ENCODE assay signal across 10 mouse cellular contexts in the genomic region with DNA sequence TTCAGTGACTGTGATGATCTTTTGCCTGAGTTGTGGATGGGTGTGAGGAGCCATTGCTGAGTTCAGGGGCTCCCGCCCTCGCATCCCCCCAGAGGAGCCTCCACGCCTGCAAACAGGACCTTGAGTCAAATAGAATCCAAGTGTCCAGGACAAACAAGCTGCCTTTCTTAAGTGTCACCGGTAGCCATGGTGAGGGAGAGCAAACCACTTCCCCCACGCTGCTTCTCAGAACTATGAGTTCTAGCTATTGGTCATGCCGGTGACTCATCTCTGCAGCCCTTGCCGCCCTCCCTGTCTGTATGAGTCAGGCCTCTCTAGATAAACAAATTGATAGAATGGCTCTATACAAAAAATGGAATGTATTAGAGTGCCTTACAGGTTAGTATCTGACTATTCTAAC. TPM values are rescaled to one million over a fixed set of nuclear protein-coding genes. Genes with fewer than 3 reads are reported as not detected.
A peak's percentile ranks its signal among the peaks of the same experiment; 100 is the strongest.
DNase-seq lines count a peak whose midpoint lies in the region; ATAC-seq and TF ChIP-seq lines count a peak whose summit lies in the region.
"Had no signal": no experiment of that assay in that cellular context is flagged by ENCODE, and none has a peak within 500 bp of the region (broad histone marks: within the 10 kb centered on the region; RNA-seq: fewer than 3 reads in every experiment).

No protein-coding gene starts in this region.

- H3K36me3 ChIP-seq in heart, embryonic 10.5 days, result no peaks in the 10 kb centered on the region
- H3K36me3 ChIP-seq in liver, embryonic 11.5 days (ENCODE audit: control insufficient read depth, insufficient read depth, low read length), result no peaks in the 10 kb centered on the region
- H3K36me3 ChIP-seq in hindbrain, embryonic 11.5 days (ENCODE audit: control insufficient read depth, insufficient read depth, low read length), result no peaks in the 10 kb centered on the region
- no peaks in the 10 kb centered on the region for H3K36me3 ChIP-seq in forebrain, postnatal 0 days (ENCODE audit: insufficient read depth)

- no peaks in the 10 kb centered on the region; the same call in 1 of the 2 replicates for H3K9me3 ChIP-seq in heart, embryonic 10.5 days
- H3K9me3 ChIP-seq in liver, embryonic 11.5 days (ENCODE audit: control insufficient read depth, low read length), result no peaks in the 10 kb centered on the region
- H3K9me3 ChIP-seq in hindbrain, embryonic 11.5 days (ENCODE audit: control insufficient read depth, low read length), result no peaks in the 10 kb centered on the region
- 0 out of 2 replicates have a peak, but pooled peaks cover 3% of the 10 kb centered on the region for H3K9me3 ChIP-seq in forebrain, postnatal 0 days (ENCODE audit: low read length)

- H3K9ac ChIP-seq in liver, embryonic 11.5 days (ENCODE audit: low read depth, low read length), result no peak overlapping the region
- no peak overlapping the region for H3K9ac ChIP-seq in hindbrain, embryonic 11.5 days (ENCODE audit: low read depth, low read length)
- H3K9ac ChIP-seq in forebrain, postnatal 0 days, result no peak overlapping the region

- no peaks in the 10 kb centered on the region for H3K4me1 ChIP-seq in heart, embryonic 10.5 days
- no peaks in the 10 kb centered on the region for H3K4me1 ChIP-seq in liver, embryonic 11.5 days (replicated peaks; ENCODE audit: control insufficient read depth, insufficient read depth, low read length)
- H3K4me1 ChIP-seq in hindbrain, embryonic 11.5 days (replicated peaks; ENCODE audit: control insufficient read depth, insufficient read depth, low read length), result no peaks in the 10 kb centered on the region
- no peaks in the 10 kb centered on the region for H3K4me1 ChIP-seq in forebrain, postnatal 0 days (ENCODE audit: insufficient read depth)

- peaks cover 78% of the 10 kb centered on the region for H3K27me3 ChIP-seq in heart, embryonic 10.5 days (ENCODE audit: insufficient read depth, poor library complexity, severe bottlenecking)
- H3K27me3 ChIP-seq in liver, embryonic 11.5 days (replicated peaks; ENCODE audit: control insufficient read depth, insufficient read depth, low read length), result peaks cover 36% of the 10 kb centered on the region
- H3K27me3 ChIP-seq in hindbrain, embryonic 11.5 days (ENCODE audit: control insufficient read depth, insufficient read depth, low read length), result peaks cover 32% of the 10 kb centered on the region
- peaks cover 9% of the 10 kb centered on the region for H3K27me3 ChIP-seq in forebrain, postnatal 0 days (ENCODE audit: insufficient read depth, low read length)

- WGBS in heart, embryonic 10.5 days, result 59% methylated on average over 7 of the region's 7 CpGs
- 43% methylated on average over 7 of the region's 7 CpGs for WGBS in liver, embryonic 11.5 days
- 55% methylated on average over 7 of the region's 7 CpGs for WGBS in hindbrain, embryonic 11.5 days
- WGBS in forebrain, postnatal 0 days, result 62% methylated on average over 7 of the region's 7 CpGs

- ATAC-seq in monocyte, adult 5-6 weeks (replicated peaks; ENCODE audit: insufficient number of reproducible peaks, low FRiP score, low TSS enrichment, poor library complexity, severe bottlenecking), result peak; percentile 80
- ATAC-seq in liver, embryonic 11.5 days (replicated peaks; ENCODE audit: low FRiP score), result no peak
- no peak for ATAC-seq in hindbrain, embryonic 11.5 days (ENCODE audit: low FRiP score)
- ATAC-seq in forebrain, postnatal 0 days, result no peak

- no peak overlapping the region for H3K27ac ChIP-seq in heart, embryonic 10.5 days
- no peak overlapping the region for H3K27ac ChIP-seq in liver, embryonic 11.5 days (ENCODE audit: low read depth, low read length)
- H3K27ac ChIP-seq in hindbrain, embryonic 11.5 days (ENCODE audit: low read depth, low read length), result no peak overlapping the region
- H3K27ac ChIP-seq in forebrain, postnatal 0 days (ENCODE audit: low read depth, low read length), result no peak overlapping the region
- H3K27ac ChIP-seq: kidney, postnatal 0 days had no signal

- no peak overlapping the region for H3K4me3 ChIP-seq in heart, embryonic 10.5 days
- no peak overlapping the region for H3K4me3 ChIP-seq in liver, embryonic 11.5 days (ENCODE audit: low read depth, low read length)
- no peak overlapping the region for H3K4me3 ChIP-seq in hindbrain, embryonic 11.5 days (ENCODE audit: low read depth, low read length)
- no peak overlapping the region for H3K4me3 ChIP-seq in forebrain, postnatal 0 days (ENCODE audit: low read depth, low read length)

- no peak overlapping the region for H3K4me2 ChIP-seq in liver, embryonic 11.5 days
- no peak overlapping the region for H3K4me2 ChIP-seq in hindbrain, embryonic 11.5 days (replicated peaks; ENCODE audit: low read depth, low read length)
- H3K4me2 ChIP-seq in forebrain, postnatal 0 days (ENCODE audit: low read depth), result no peak overlapping the region

- TF ChIP-seq CTCF in forebrain, postnatal 0 days (IDR thresholded peaks at IDR 0.05; ENCODE audit: low read depth), result no peak

- peak; percentile 7 for DNase-seq in heart, adult 8-10 months (ENCODE audit: low spot score)
- DNase-seq in heart, embryonic 10.5 days (ENCODE audit: low spot score), result no peak
- DNase-seq in CD4-positive, CD25-positive, alpha-beta regulatory T cell, adult 2 months (ENCODE audit: low read depth, low spot score), result peak; percentile 9
- peak; percentile 61 for DNase-seq in brain, adult 2 months (ENCODE audit: low read depth, low spot score)
- DNase-seq in liver, embryonic 11.5 days (ENCODE audit: low spot score), result no peak
- no peak for DNase-seq in hindbrain, embryonic 11.5 days (ENCODE audit: low spot score)
- DNase-seq in forebrain, postnatal 0 days, result no peak
- DNase-seq: left cerebral cortex, postnatal 4 days had no signal

RNA-seq across cellular contexts. Expression of a gene that starts 35.3 kb away (rescaled TPM):
- under 1 TPM; 0.11 to 0.31 (median 0.16) TPM for total RNA-seq in heart, adult 8-10 months (2022)
- polyA plus RNA-seq in heart, embryonic 10.5 days (2016; fragmentation: Nextera tagmentation; extraction: Ambion mirVana), result 0.13 and 0.22 TPM in 2 replicates
- total RNA-seq in monocyte, adult 5-6 weeks (2017), result 0.10 to 0.32 TPM (median 0.29 TPM) in 3 replicates
- polyA plus RNA-seq in liver, embryonic 11.5 days (2014; fragmentation: Nextera tagmentation; extraction: Ambion mirVana), result not detected in 2 replicates
- 0.15 and 0.35 TPM in 2 replicates for polyA plus RNA-seq in hindbrain, embryonic 11.5 days (2014; fragmentation: Nextera tagmentation; extraction: Ambion mirVana)
- total RNA-seq in forebrain, postnatal 0 days (2014; rRNA removed), result 25.5 and 33.2 TPM in 2 replicates
- polyA plus RNA-seq in forebrain, postnatal 0 days (2015; fragmentation: Nextera tagmentation; extraction: Ambion mirVana), result 15.3 and 19.3 TPM in 2 replicates

Comparison
In these comparisons a context has a peak if more than half of its experiments do, and no peak if none do; other contexts are left out.
1. DNase-seq: peak in heart, adult 8-10 months (single experiment), CD4-positive, CD25-positive, alpha-beta regulatory T cell, adult 2 months (single experiment) and brain, adult 2 months (single experiment); none in heart, embryonic 10.5 days (single experiment), liver, embryonic 11.5 days (single experiment), hindbrain, embryonic 11.5 days (single experiment) and forebrain, postnatal 0 days (single experiment).
2. RNA of a gene that starts 35.3 kb away (polyA plus RNA-seq): 15.3 to 19.3 TPM in forebrain, postnatal 0 days; 0.15 to 0.35 TPM in hindbrain, embryonic 11.5 days, 0.13 to 0.22 TPM in heart, embryonic 10.5 days and not detected in liver, embryonic 11.5 days; every median in the first group is over 10 times any median in the second.